ENCODE assay signal across 16 mouse cellular contexts in the genomic region with DNA sequence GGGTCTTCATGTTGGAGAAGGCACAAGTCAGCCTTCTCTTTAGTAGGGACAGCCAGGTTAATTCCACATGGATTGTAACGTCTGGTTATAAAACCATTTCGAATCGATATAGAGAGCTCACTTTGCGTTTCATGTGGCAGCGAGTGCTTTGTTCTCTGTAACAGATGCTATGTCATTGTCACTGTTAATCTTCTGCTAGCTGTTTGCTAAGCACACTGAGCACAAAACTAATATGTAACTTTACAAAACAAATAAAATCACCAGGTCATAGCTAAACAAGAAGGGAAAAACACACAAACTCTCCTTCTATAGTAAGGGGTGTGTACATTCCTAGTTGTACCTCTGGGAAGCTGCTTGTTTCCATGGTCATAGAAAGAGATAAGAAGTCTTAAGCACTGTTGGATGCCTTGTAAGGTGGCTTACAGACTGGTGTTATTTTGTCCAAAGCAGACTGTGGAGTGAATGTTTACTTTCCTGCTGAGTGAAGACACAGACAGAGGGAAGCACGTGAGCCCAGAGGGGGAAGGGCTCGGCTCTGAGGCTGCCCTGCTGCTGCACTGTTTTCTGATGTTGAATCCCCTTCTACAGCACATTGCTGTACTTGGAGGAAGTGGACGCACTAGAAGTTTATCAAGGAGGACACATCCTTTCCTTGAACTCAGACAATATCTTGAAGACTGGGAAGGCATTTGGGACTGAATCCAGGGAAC.
DNase-seq lines count a peak whose midpoint lies in the region; ATAC-seq and TF ChIP-seq lines count a peak whose summit lies in the region.
"Had no signal": no experiment of that assay in that cellular context is flagged by ENCODE, and none has a peak within 500 bp of the region (broad histone marks: within the 10 kb centered on the region; RNA-seq: fewer than 3 reads in every experiment).

No protein-coding gene starts in this region.

- no peaks in the 10 kb centered on the region for H3K36me3 ChIP-seq in liver, adult 2 months (ENCODE audit: control insufficient read depth, insufficient read depth, low read length)
- no peaks in the 10 kb centered on the region for H3K36me3 ChIP-seq in liver, embryonic 12.5 days
- no peaks in the 10 kb centered on the region for H3K36me3 ChIP-seq in midbrain, embryonic 14.5 days (ENCODE audit: control insufficient read depth, insufficient read depth, low read length)
- H3K36me3 ChIP-seq: embryonic facial prominence, embryonic 13.5 days had no signal

- TF ChIP-seq CTCF in liver, adult 2 months (IDR thresholded peaks at IDR 0.05; ENCODE audit: low read depth, low read length): no peak

- no peak overlapping the region for H3K27ac ChIP-seq in liver, adult 2 months (replicated peaks; ENCODE audit: insufficient read depth, low read depth, low read length)
- no peak overlapping the region for H3K27ac ChIP-seq in liver, embryonic 12.5 days
- H3K27ac ChIP-seq in midbrain, embryonic 14.5 days (replicated peaks; ENCODE audit: low read depth, low read length): no peak overlapping the region
- H3K27ac ChIP-seq: embryonic facial prominence, embryonic 13.5 days; macrophage had no signal

- no peaks in the 10 kb centered on the region for H3K9me3 ChIP-seq in liver, embryonic 12.5 days (replicated peaks)
- H3K9me3 ChIP-seq in midbrain, embryonic 14.5 days (ENCODE audit: control insufficient read depth, low read length): no peaks in the 10 kb centered on the region
- H3K9me3 ChIP-seq: embryonic facial prominence, embryonic 13.5 days had no signal

- TF ChIP-seq POLR2A in liver, adult 2 months (IDR thresholded peaks at IDR 0.05; ENCODE audit: extremely low read depth, insufficient read depth, low read length): no peak

- H3K4me1 ChIP-seq in liver, adult 2 months (ENCODE audit: control insufficient read depth, insufficient read depth, low read length): peaks cover 2% of the 10 kb centered on the region; the same call in 1 of the 2 replicates
- no peaks in the 10 kb centered on the region for H3K4me1 ChIP-seq in liver, embryonic 12.5 days
- H3K4me1 ChIP-seq in midbrain, embryonic 14.5 days (ENCODE audit: control insufficient read depth, insufficient read depth, low read length): no peaks in the 10 kb centered on the region
- H3K4me1 ChIP-seq: embryonic facial prominence, embryonic 13.5 days had no signal

- H3K27me3 ChIP-seq in liver, adult 2 months (ENCODE audit: control insufficient read depth, insufficient read depth, low read length): no peaks in the 10 kb centered on the region
- H3K27me3 ChIP-seq in liver, embryonic 12.5 days (replicated peaks): no peaks in the 10 kb centered on the region
- H3K27me3 ChIP-seq in midbrain, embryonic 14.5 days (ENCODE audit: control insufficient read depth, insufficient read depth, low read length): no peaks in the 10 kb centered on the region
- H3K27me3 ChIP-seq: CH12.LX; embryonic facial prominence, embryonic 13.5 days; Patski had no signal

- no peaks in the 10 kb centered on the region for H3K79me2 ChIP-seq in liver, adult 2 months (ENCODE audit: control insufficient read depth, insufficient read depth, low read length)

- no peak overlapping the region for H3K9ac ChIP-seq in liver, adult 2 months (ENCODE audit: low read depth, low read length)
- no peak overlapping the region for H3K9ac ChIP-seq in liver, embryonic 12.5 days
- no peak overlapping the region for H3K9ac ChIP-seq in midbrain, embryonic 14.5 days (replicated peaks; ENCODE audit: low read length)
- H3K9ac ChIP-seq: embryonic facial prominence, embryonic 13.5 days had no signal

- no peak overlapping the region for H3K4me3 ChIP-seq in liver, adult 2 months (ENCODE audit: insufficient read depth, low read depth, low read length)
- no peak overlapping the region for H3K4me3 ChIP-seq in liver, embryonic 12.5 days
- H3K4me3 ChIP-seq in midbrain, embryonic 14.5 days (replicated peaks; ENCODE audit: low read depth, low read length): no peak overlapping the region
- H3K4me3 ChIP-seq: embryonic facial prominence, embryonic 13.5 days had no signal

- 16% methylated on average over 8 of the region's 8 CpGs for WGBS in liver, adult 2 months
- 55% methylated on average over 8 of the region's 8 CpGs for WGBS in liver, embryonic 12.5 days (ENCODE audit: insufficient replicate concordance)
- 48% methylated on average over 8 of the region's 8 CpGs for whole genome bisulfite sequencing in midbrain, embryonic 14.5 days

- peak; percentile 69 for DNase-seq in liver, adult 2 months (ENCODE audit: extremely low read depth, low read depth, low spot score)
- DNase-seq in embryo, embryonic 10 days (ENCODE audit: low spot score): peak; percentile 63
- peak; percentile 22 for DNase-seq in embryo, embryonic 9.5 days (ENCODE audit: extremely low spot score)
- peak; percentile 39 for DNase-seq in midbrain, embryonic 14.5 days
- no peak for DNase-seq in frontal cortex, adult 2 months (ENCODE audit: extremely low spot score in 1 of 2, low spot score in 1 of 2)
- DNase-seq in gastrocnemius, postnatal 4 days (ENCODE audit: low spot score in 2 of 2): no peak
- DNase-seq: adrenal gland, adult 8-10 months; layer of hippocampus, adult 9-11 months had no signal

- no peak for ATAC-seq in liver, embryonic 12.5 days
- no peak for ATAC-seq in midbrain, embryonic 14.5 days (ENCODE audit: low FRiP score, low TSS enrichment)
- no peak for ATAC-seq in erythroid progenitor cell, adult 5-6 weeks (replicated peaks; ENCODE audit: low FRiP score, poor library complexity, severe bottlenecking)
- ATAC-seq: forebrain, embryonic 14.5 days; Patski had no signal

- H3K4me2 ChIP-seq in liver, embryonic 12.5 days: no peak overlapping the region
- H3K4me2 ChIP-seq in midbrain, embryonic 14.5 days (ENCODE audit: low read length): no peak overlapping the region
- H3K4me2 ChIP-seq: embryonic facial prominence, embryonic 13.5 days; heart, embryonic 11.5 days had no signal

Comparison
In these comparisons a context has a peak if more than half of its experiments do, and no peak if none do; other contexts are left out.
1. DNase-seq: peak in liver, adult 2 months (single experiment), embryo, embryonic 10 days (single experiment), embryo, embryonic 9.5 days (single experiment) and midbrain, embryonic 14.5 days (single experiment); none in frontal cortex, adult 2 months (0 of 2) and gastrocnemius, postnatal 4 days (0 of 2).